Mouse (Mus musculus) C2C12 (cell line): ENCODE measurements around the gene Klhdc7b. TPM values are rescaled to one million over a fixed set of nuclear protein-coding genes. Genes with fewer than 3 reads are reported as not detected.
"Not testable (repeated sequence)": the region's sequence is repeated elsewhere in the genome, so short reads cannot be mapped to it uniquely, and the experiment has no call there.

Source experiments
- H3K27me3 ChIP-seq: one replicate; pipeline ENCODE4 v1.6.1; 2011; ENCODE audit not compliant: control insufficient read depth, insufficient read depth, insufficient read length
- H3K36me3 ChIP-seq: one replicate; pipeline ENCODE4 v1.6.1; 2011; ENCODE audit not compliant: control insufficient read depth, insufficient read depth
- H3K4me3 ChIP-seq: one replicate; pipeline ENCODE4 v1.5.1; 2011; ENCODE audit warnings: mild to moderate bottlenecking, control low read depth; ENCODE audit not compliant: poor library complexity, insufficient read depth, severe bottlenecking
- H3K79me2 ChIP-seq: one replicate; pipeline ENCODE4 v1.6.1; 2011; ENCODE audit not compliant: control insufficient read depth, insufficient read depth
- H3K79me3 ChIP-seq: one replicate; pipeline ENCODE4 v1.6.1; 2011; ENCODE audit warnings: low read depth, control low read depth
- H3ac ChIP-seq: one replicate; pipeline ENCODE3; 2011; ENCODE audit warnings: low read depth; ENCODE audit not compliant: control insufficient read depth, insufficient read length
- CEBPB ChIP-seq: IDR thresholded peaks from one replicate; pipeline ENCODE4 v1.6.1; 2011; ENCODE audit warnings: low read depth, mild to moderate bottlenecking, control low read depth, moderate library complexity
- CTCF ChIP-seq: IDR thresholded peaks from one replicate; pipeline ENCODE4 v1.5.1; 2011; ENCODE audit not compliant: control insufficient read depth, insufficient read depth, insufficient read length
- FOSL1 ChIP-seq: IDR thresholded peaks from one replicate; pipeline ENCODE4 v1.8.0; 2011; ENCODE audit warnings: mild to moderate bottlenecking, low read length; ENCODE audit not compliant: poor library complexity, insufficient read depth, severe bottlenecking
- MAX ChIP-seq: IDR thresholded peaks from one replicate; pipeline ENCODE4 v1.6.1; 2011; ENCODE audit warnings: mild to moderate bottlenecking, control low read depth
- MYOD1 ChIP-seq: IDR thresholded peaks from one replicate; pipeline ENCODE4 v1.6.1; 2011; ENCODE audit warnings: low read depth; ENCODE audit not compliant: control insufficient read depth, insufficient read length
- MYOG ChIP-seq: IDR thresholded peaks from one replicate; pipeline ENCODE4 v1.6.1; 2011; ENCODE audit not compliant: control insufficient read depth, insufficient read length; ENCODE audit errors: extremely low read depth
- USF1 ChIP-seq: IDR thresholded peaks from one replicate; pipeline ENCODE4 v1.6.1; 2011; ENCODE audit warnings: low read depth, mild to moderate bottlenecking, control low read depth, moderate library complexity
- polyA plus RNA-seq: library from polyadenylated mRNA; unstranded; fragments of >200 nt; fragmentation: generic; extraction: Trizol; gene quantifications from one replicate; pipeline ENCODE4 v1.2.1, GENCODE M21; 2012; ENCODE audit warnings: missing spikeins

The Klhdc7b gene
- polyA plus RNA-seq, 1 experiment = not detected

- Histone ChIP-seq H3K79me3 (peaks cover 9% of the 10 kb centered on the region), H3K4me3 (peak overlapping the region; percentile 98), H3ac (peak overlapping the region; percentile 63), H3K36me3 (peaks cover 15% of the 10 kb centered on the region), H3K27me3 (no peaks in the 10 kb centered on the region), H3K79me2 (peaks cover 17% of the 10 kb centered on the region)
- TF ChIP-seq MYOG = no peak
- TF ChIP-seq FOSL1 = no peak
- TF ChIP-seq MYOD1 = no peak
- no peak for TF ChIP-seq CTCF
- TF ChIP-seq USF1 = no peak
- TF ChIP-seq MAX = no peak
- no peak for TF ChIP-seq CEBPB
These were observed 45.6 kb downstream of the Klhdc7b start for GRCm38 (mm10) chr15:89430341-89430740.

GRCm38 (mm10) chr15:89430771-89431170, 46.1 kb downstream of the Klhdc7b start:
- H3ac ChIP-seq, H3K79me3 ChIP-seq, H3K27me3 ChIP-seq: not testable (repeated sequence)
- Histone ChIP-seq H3K4me3 (peak overlapping the region; percentile 98), H3K36me3 (peaks cover 12% of the 10 kb centered on the region), H3K79me2 (peaks cover 17% of the 10 kb centered on the region)

GRCm38 (mm10) chr15:89431271-89431670, 46.6 kb downstream of the Klhdc7b start:
- H3K36me3 ChIP-seq = peaks cover 7% of the 10 kb centered on the region
- H3K27me3 ChIP-seq = no peaks in the 10 kb centered on the region
- no peak overlapping the region for H3K4me3 ChIP-seq
- no peak overlapping the region for H3ac ChIP-seq
- peaks cover 17% of the 10 kb centered on the region for H3K79me2 ChIP-seq
- TF ChIP-seq CTCF (no peak), FOSL1 (no peak), MYOD1 (no peak), CEBPB (no peak), MYOG (no peak), MAX (no peak), USF1 (no peak)
- peaks cover 9% of the 10 kb centered on the region for H3K79me3 ChIP-seq

- Histone ChIP-seq H3K4me3 (no peak overlapping the region), H3K79me2 (peaks cover 17% of the 10 kb centered on the region), H3K79me3 (peaks cover 9% of the 10 kb centered on the region), H3K36me3 (peaks cover 1% of the 10 kb centered on the region), H3ac (no peak overlapping the region), H3K27me3 (no peaks in the 10 kb centered on the region)
- no peak for TF ChIP-seq USF1
- TF ChIP-seq CEBPB = no peak
- no peak for TF ChIP-seq MAX
- no peak for TF ChIP-seq MYOD1
- no peak for TF ChIP-seq CTCF
These were observed 47.1 kb downstream of the Klhdc7b start for GRCm38 (mm10) chr15:89431806-89432205.

GRCm38 (mm10) chr15:89432946-89433345, 48.2 kb downstream of the Klhdc7b start:
- Histone ChIP-seq H3K36me3 (no peaks in the 10 kb centered on the region), H3K27me3 (no peaks in the 10 kb centered on the region), H3K79me3 (peaks cover 9% of the 10 kb centered on the region), H3K4me3 (no peak overlapping the region), H3ac (no peak overlapping the region), H3K79me2 (peaks cover 15% of the 10 kb centered on the region)
- no peak for TF ChIP-seq USF1
- no peak for TF ChIP-seq CTCF
- TF ChIP-seq FOSL1 = no peak
- no peak for TF ChIP-seq MAX
- TF ChIP-seq CEBPB = no peak
- TF ChIP-seq MYOD1 = no peak
- TF ChIP-seq MYOG = no peak

- H3K36me3 ChIP-seq = no peaks in the 10 kb centered on the region
- H3K79me3 ChIP-seq = no peaks in the 10 kb centered on the region
These were observed 49.4 kb downstream of the Klhdc7b start for GRCm38 (mm10) chr15:89434136-89434535.

More at GRCm38 (mm10) chr15:89434136-89434535, 49.4 kb downstream of the Klhdc7b start:
- H3K4me3 ChIP-seq = no peak overlapping the region
- H3K27me3 ChIP-seq = no peaks in the 10 kb centered on the region
- TF ChIP-seq MYOD1 (no peak), CTCF (no peak), MYOG (no peak), CEBPB (no peak), MAX (no peak), USF1 (no peak)
- H3ac ChIP-seq = no peak overlapping the region
- peaks cover 3% of the 10 kb centered on the region for H3K79me2 ChIP-seq
